ENCODE assay signal across 12 mouse cellular contexts in the genomic region with DNA sequence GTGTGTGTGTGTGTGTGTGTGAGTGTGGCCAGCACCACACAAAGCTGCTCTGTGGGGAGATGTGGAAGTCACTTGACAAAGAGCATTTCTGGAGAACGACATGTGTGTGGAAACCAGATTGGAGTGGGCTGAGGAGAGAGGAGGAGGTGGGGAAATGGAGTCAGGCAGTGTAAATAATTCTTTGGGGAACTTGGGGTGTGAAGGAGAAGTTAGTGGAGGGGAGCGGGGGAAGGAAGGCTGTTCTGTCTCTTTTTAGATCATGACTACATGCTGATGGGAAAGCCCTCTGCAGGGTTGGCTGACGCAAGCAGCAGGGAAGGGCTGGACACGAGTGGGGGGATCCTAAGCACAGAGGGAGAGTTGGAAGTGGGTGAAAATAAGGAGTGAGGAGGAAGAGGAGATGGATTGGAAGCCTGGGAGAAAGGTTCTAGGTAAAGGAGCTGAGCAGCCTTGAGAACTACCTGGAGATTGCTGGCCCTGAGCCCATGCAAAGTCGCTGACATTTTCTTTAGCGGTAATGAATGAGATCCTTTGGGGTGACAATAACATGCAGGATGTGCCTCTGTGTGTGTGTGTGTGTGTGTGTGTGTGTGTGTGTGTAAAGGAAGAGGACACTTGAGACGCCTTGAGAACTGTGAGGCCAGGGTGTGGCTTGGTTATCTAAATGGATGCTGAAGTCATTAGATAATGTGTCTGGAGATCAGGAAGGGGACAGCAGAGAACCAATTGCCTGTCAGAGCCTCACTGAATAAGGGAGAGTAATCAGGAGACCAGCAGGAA. TPM values are rescaled to one million over a fixed set of nuclear protein-coding genes. Genes with fewer than 3 reads are reported as not detected.
A peak's percentile ranks its signal among the peaks of the same experiment; 100 is the strongest.
DNase-seq lines count a peak whose midpoint lies in the region; ATAC-seq and TF ChIP-seq lines count a peak whose summit lies in the region.
"Had no signal": no experiment of that assay in that cellular context is flagged by ENCODE, and none has a peak within 500 bp of the region (broad histone marks: within the 10 kb centered on the region; RNA-seq: fewer than 3 reads in every experiment).

No protein-coding gene starts in this region.

- no peaks in the 10 kb centered on the region for H3K36me3 ChIP-seq in lung, embryonic 16.5 days (ENCODE audit: control insufficient read depth, insufficient read depth, low read length)
- H3K36me3 ChIP-seq in forebrain, embryonic 16.5 days (ENCODE audit: control insufficient read depth, insufficient read depth): no peaks in the 10 kb centered on the region

- ATAC-seq in lung, embryonic 16.5 days (ENCODE audit: low read depth): peak; percentile 31; the same call in 1 of the 2 replicates
- no peak for ATAC-seq in forebrain, embryonic 16.5 days

- no peak for TF ChIP-seq CTCF in lung, adult 2 months (IDR thresholded peaks at IDR 0.05; ENCODE audit: insufficient read depth, low read length)

- H3K9me3 ChIP-seq in lung, embryonic 16.5 days (ENCODE audit: control insufficient read depth, low read length): no peaks in the 10 kb centered on the region
- 0 out of 2 replicates have a peak, but pooled peaks cover 3% of the 10 kb centered on the region for H3K9me3 ChIP-seq in forebrain, embryonic 16.5 days (ENCODE audit: control insufficient read depth, low read length)

- H3K9ac ChIP-seq in lung, embryonic 16.5 days (ENCODE audit: low read length): no peak overlapping the region
- no peak overlapping the region for H3K9ac ChIP-seq in forebrain, embryonic 16.5 days (replicated peaks; ENCODE audit: low read depth, low read length)

- TF ChIP-seq POLR2A in lung, adult 2 months (IDR thresholded peaks at IDR 0.05; ENCODE audit: borderline replicate concordance, extremely low read depth, low read depth, low read length): no peak

- no peak overlapping the region for H3K4me3 ChIP-seq in lung, embryonic 16.5 days (ENCODE audit: low read length)
- H3K4me3 ChIP-seq in lung, adult 2 months (replicated peaks; ENCODE audit: extremely low read depth, low read depth, low read length): no peak overlapping the region
- no peak overlapping the region for H3K4me3 ChIP-seq in forebrain, embryonic 16.5 days (replicated peaks; ENCODE audit: low read length)

- no peak for DNase-seq in lung, adult 2 months
- DNase-seq in heart, postnatal 25 days (ENCODE audit: low spot score): peak; percentile 6
- peak; percentile 30 to 90 for DNase-seq in left cerebral cortex, adult 8-10 months (ENCODE audit: low spot score in 2 of 2)
- DNase-seq in telencephalon, adult 2 months (ENCODE audit: low read depth, low spot score): peak; percentile 97
- DNase-seq in B cell, adult 2 months: no peak
- no peak for DNase-seq in testis, postnatal 10 days (ENCODE audit: low spot score)
- DNase-seq: cerebellum, postnatal 36 days had no signal

- 29% methylated on average over 7 of the region's 7 CpGs for WGBS in lung, embryonic 16.5 days
- 25% methylated on average over 7 of the region's 7 CpGs for WGBS in lung, adult 2 months
- WGBS in forebrain, embryonic 16.5 days: 80% methylated on average over 7 of the region's 7 CpGs

- H3K27me3 ChIP-seq in lung, embryonic 16.5 days (ENCODE audit: control insufficient read depth, insufficient read depth, low read depth, low read length): no peaks in the 10 kb centered on the region
- no peaks in the 10 kb centered on the region for H3K27me3 ChIP-seq in forebrain, embryonic 16.5 days (replicated peaks; ENCODE audit: control insufficient read depth, insufficient read depth, low read length)

- peaks cover 7% of the 10 kb centered on the region for H3K4me1 ChIP-seq in lung, embryonic 16.5 days (replicated peaks; ENCODE audit: control insufficient read depth, insufficient read depth, low read length)
- no peaks in the 10 kb centered on the region for H3K4me1 ChIP-seq in lung, adult 2 months (ENCODE audit: control insufficient read depth, insufficient read depth, low read length)
- no peaks in the 10 kb centered on the region for H3K4me1 ChIP-seq in forebrain, embryonic 16.5 days (replicated peaks; ENCODE audit: control insufficient read depth, insufficient read depth, low read length)

- no peak overlapping the region for H3K27ac ChIP-seq in lung, embryonic 16.5 days (ENCODE audit: low read length)
- no peak overlapping the region for H3K27ac ChIP-seq in forebrain, embryonic 16.5 days (ENCODE audit: low read length)

- H3K4me2 ChIP-seq in lung, embryonic 16.5 days (ENCODE audit: low read depth, low read length): no peak overlapping the region
- H3K4me2 ChIP-seq in forebrain, embryonic 16.5 days (ENCODE audit: low read length): no peak overlapping the region

- intact Hi-C loops in heart, postnatal 25 days (cut with DNase I): no loop called here

RNA-seq across cellular contexts. Expression of a gene that starts 35.7 kb away (rescaled TPM):
- polyA plus RNA-seq in lung, embryonic 16.5 days (2015; fragmentation: Nextera tagmentation; extraction: Ambion mirVana): 0.38 TPM in 1 of 2 replicates, not detected in the other
- 0.08 and 0.14 TPM in 2 replicates for polyA plus RNA-seq in lung, adult 2 months (2012; rRNA removed)
- not detected for total RNA-seq in heart, postnatal 25 days (2021)
- 1 to 10 TPM; 3.2 to 4.1 (median 3.9) TPM for total RNA-seq in left cerebral cortex, adult 8-10 months (2022)
- polyA plus RNA-seq in forebrain, embryonic 16.5 days (2015; fragmentation: Nextera tagmentation; extraction: Ambion mirVana): 0.35 and 0.80 TPM in 2 replicates
- total RNA-seq: MEL; neutrophil, adult 5-6 weeks had no signal
- polyA plus RNA-seq: liver, embryonic 16.5 days had no signal

Comparison
In these comparisons a context has a peak if more than half of its experiments do, and no peak if none do; other contexts are left out.
1. DNase-seq: peak in heart, postnatal 25 days (single experiment), left cerebral cortex, adult 8-10 months (2 of 2) and telencephalon, adult 2 months (single experiment); none in lung, adult 2 months (single experiment), B cell, adult 2 months (0 of 2) and testis, postnatal 10 days (single experiment).